Mouse (Mus musculus): ENCODE measurements at regions not wholly inside any gene's neighbourhood (a gene's known extent, or its start where the extent isn't known, plus 50 kb on each side); places are given as distances from the start of the nearest gene placed in this dataset.
A peak's percentile ranks its signal among the peaks of the same experiment; 100 is the strongest.

GRCm38 (mm10) chr4:140325677-140326052, 79.1 kb upstream of the Igsf21 start:
- Histone ChIP-seq H3K27ac (ENCODE audit: low read depth, low read length) (no peak overlapping the region), H3K4me3 (ENCODE audit: low read depth, low read length) (no peak overlapping the region), H3K9ac (replicated peaks; ENCODE audit: low read length, poor library complexity, severe bottlenecking) (no peak overlapping the region), H3K27me3 (ENCODE audit: insufficient read depth, low read length) (no peaks in the 10 kb centered on the region), H3K9me3 (ENCODE audit: low read length) (no peaks in the 10 kb centered on the region), H3K4me1 (ENCODE audit: insufficient read depth, low read length) (no peaks in the 10 kb centered on the region), H3K36me3 (ENCODE audit: insufficient read depth, low read length) (no peaks in the 10 kb centered on the region), H3K4me2 (ENCODE audit: low read depth, low read length, poor library complexity, severe bottlenecking) (no peak overlapping the region)
- no peak for TF ChIP-seq CTCF (IDR thresholded peaks at IDR 0.05)
- no peak for ATAC-seq (ENCODE audit: low FRiP score)
- DNase-seq (ENCODE audit: low spot score), result no peak
- whole genome bisulfite sequencing, result 88% methylated on average over 7 of the region's 7 CpGs

GRCm38 (mm10) chr4:140324971-140325676, 78.5 kb upstream of the Igsf21 start:
- no peak overlapping the region for H3K4me3 ChIP-seq (ENCODE audit: low read depth, low read length)
- no peak overlapping the region for H3K27ac ChIP-seq (ENCODE audit: low read depth, low read length)
- H3K4me2 ChIP-seq (ENCODE audit: low read depth, low read length, poor library complexity, severe bottlenecking), result no peak overlapping the region
- 80% methylated on average over 8 of the region's 8 CpGs for WGBS
- H3K9me3 ChIP-seq (ENCODE audit: low read length), result no peaks in the 10 kb centered on the region
- no peak overlapping the region for H3K9ac ChIP-seq (replicated peaks; ENCODE audit: low read length, poor library complexity, severe bottlenecking)
- TF ChIP-seq CTCF (IDR thresholded peaks at IDR 0.05), result no peak
- no peaks in the 10 kb centered on the region for H3K36me3 ChIP-seq (ENCODE audit: insufficient read depth, low read length)
- H3K4me1 ChIP-seq (ENCODE audit: insufficient read depth, low read length), result no peaks in the 10 kb centered on the region
- no peak for ATAC-seq (ENCODE audit: low FRiP score)
- no peaks in the 10 kb centered on the region for H3K27me3 ChIP-seq (ENCODE audit: insufficient read depth, low read length)
- DNase-seq (ENCODE audit: low spot score), result no peak

- ATAC-seq (ENCODE audit: low FRiP score) (no peak), DNase-seq (ENCODE audit: low spot score) (no peak)
- Histone ChIP-seq H3K27me3 (ENCODE audit: insufficient read depth, low read length) (no peaks in the 10 kb centered on the region), H3K9me3 (ENCODE audit: low read length) (no peaks in the 10 kb centered on the region), H3K27ac (ENCODE audit: low read depth, low read length) (no peak overlapping the region), H3K4me1 (ENCODE audit: insufficient read depth, low read length) (no peaks in the 10 kb centered on the region; the same call in 1 of the 2 replicates), H3K4me3 (ENCODE audit: low read depth, low read length) (no peak overlapping the region), H3K9ac (replicated peaks; ENCODE audit: low read length, poor library complexity, severe bottlenecking) (no peak overlapping the region), H3K4me2 (ENCODE audit: low read depth, low read length, poor library complexity, severe bottlenecking) (no peak overlapping the region), H3K36me3 (ENCODE audit: insufficient read depth, low read length) (no peaks in the 10 kb centered on the region)
- 78% methylated on average over 15 of the region's 15 CpGs for WGBS
- no peak for TF ChIP-seq CTCF (IDR thresholded peaks at IDR 0.05)
Observed at GRCm38 (mm10) chr4:140320120-140320921, 73.7 kb upstream of the Igsf21 start.

DNA sequence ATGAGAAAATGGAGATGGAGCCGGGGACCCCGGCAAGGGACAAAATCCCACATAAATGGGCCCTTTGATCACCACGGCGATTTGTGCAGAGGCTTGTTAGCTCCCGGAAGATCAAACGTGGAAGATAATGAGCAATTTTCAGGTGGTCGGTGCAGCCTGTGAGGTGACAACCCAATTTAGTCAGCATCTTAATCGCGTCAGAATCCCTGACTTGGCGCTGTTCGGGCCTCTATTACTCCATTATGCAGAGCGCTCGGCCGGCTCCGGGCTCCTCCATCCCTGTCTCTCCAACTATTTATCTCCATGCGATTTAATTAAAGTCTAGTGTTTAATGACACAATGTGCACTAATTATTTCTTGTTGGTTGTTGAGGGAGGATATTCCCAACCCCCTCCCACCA, 66.1 kb upstream of the Igsf21 start:
- 29% methylated on average over 16 of the region's 16 CpGs for WGBS
- no peak for ATAC-seq (ENCODE audit: low FRiP score)
- Histone ChIP-seq H3K27me3 (ENCODE audit: insufficient read depth, low read length) (no peaks in the 10 kb centered on the region), H3K4me2 (ENCODE audit: low read depth, low read length, poor library complexity, severe bottlenecking) (no peak overlapping the region), H3K27ac (ENCODE audit: low read depth, low read length) (no peak overlapping the region), H3K9ac (replicated peaks; ENCODE audit: low read length, poor library complexity, severe bottlenecking) (no peak overlapping the region), H3K4me3 (ENCODE audit: low read depth, low read length) (no peak overlapping the region), H3K4me1 (ENCODE audit: insufficient read depth, low read length) (peaks cover 6% of the 10 kb centered on the region; the same call in 1 of the 2 replicates), H3K36me3 (ENCODE audit: insufficient read depth, low read length) (no peaks in the 10 kb centered on the region), H3K9me3 (ENCODE audit: low read length) (no peaks in the 10 kb centered on the region)
- TF ChIP-seq CTCF (IDR thresholded peaks at IDR 0.05), result no peak
- peak; percentile 37 for DNase-seq (ENCODE audit: low spot score)

GRCm38 (mm10) chr4:140307481-140307880, 60.9 kb upstream of the Igsf21 start:
- Histone ChIP-seq H3K4me2 (ENCODE audit: low read depth, low read length, poor library complexity, severe bottlenecking) (no peak overlapping the region), H3K36me3 (ENCODE audit: insufficient read depth, low read length) (no peaks in the 10 kb centered on the region), H3K27me3 (ENCODE audit: insufficient read depth, low read length) (no peaks in the 10 kb centered on the region), H3K9me3 (ENCODE audit: low read length) (no peaks in the 10 kb centered on the region), H3K4me1 (ENCODE audit: insufficient read depth, low read length) (peaks cover 6% of the 10 kb centered on the region; the same call in 1 of the 2 replicates), H3K9ac (replicated peaks; ENCODE audit: low read length, poor library complexity, severe bottlenecking) (no peak overlapping the region), H3K27ac (ENCODE audit: low read depth, low read length) (no peak overlapping the region), H3K4me3 (ENCODE audit: low read depth, low read length) (no peak overlapping the region)
- ATAC-seq (ENCODE audit: low FRiP score) (no peak), DNase-seq (ENCODE audit: low spot score) (no peak)
- no peak for TF ChIP-seq CTCF (IDR thresholded peaks at IDR 0.05)
- 74% methylated on average over 8 of the region's 8 CpGs for WGBS

GRCm38 (mm10) chr4:140304960-140305359, 58.4 kb upstream of the Igsf21 start:
- H3K4me1 ChIP-seq (ENCODE audit: insufficient read depth, low read length), result peaks cover 6% of the 10 kb centered on the region; the same call in 1 of the 2 replicates
- 82% methylated on average over 5 of the region's 5 CpGs for WGBS
- no peak overlapping the region for H3K9ac ChIP-seq (replicated peaks; ENCODE audit: low read length, poor library complexity, severe bottlenecking)
- H3K27ac ChIP-seq (ENCODE audit: low read depth, low read length), result no peak overlapping the region
- TF ChIP-seq CTCF (IDR thresholded peaks at IDR 0.05), result peak; percentile 40
- ATAC-seq (ENCODE audit: low FRiP score), result no peak
- H3K27me3 ChIP-seq (ENCODE audit: insufficient read depth, low read length), result no peaks in the 10 kb centered on the region
- no peak overlapping the region for H3K4me3 ChIP-seq (ENCODE audit: low read depth, low read length)
- H3K4me2 ChIP-seq (ENCODE audit: low read depth, low read length, poor library complexity, severe bottlenecking), result no peak overlapping the region
- H3K9me3 ChIP-seq (ENCODE audit: low read length), result no peaks in the 10 kb centered on the region
- H3K36me3 ChIP-seq (ENCODE audit: insufficient read depth, low read length), result no peaks in the 10 kb centered on the region
- DNase-seq (ENCODE audit: low spot score), result no peak
